Mouse (Mus musculus) ES-E14 (cell line): ENCODE measurements around the gene Olfr560.

Experiments used
- HCFC1 ChIP-seq: IDR thresholded peaks from 2 replicates; pipeline ENCODE4 v1.6.1; 2012; ENCODE audit warnings: low read length, inconsistent platforms, borderline replicate concordance; ENCODE audit not compliant: insufficient read depth
- MAFK ChIP-seq: IDR thresholded peaks from 2 replicates; pipeline ENCODE4 v1.6.1; 2014; ENCODE audit warnings: mild to moderate bottlenecking, low read depth, low read length, inconsistent platforms; ENCODE audit not compliant: insufficient read depth
- ZC3H11A ChIP-seq: IDR thresholded peaks from 2 replicates; pipeline ENCODE4 v1.6.1; 2012; ENCODE audit warnings: low read depth, mild to moderate bottlenecking, inconsistent platforms, low read length, borderline replicate concordance
- ZNF384 ChIP-seq: IDR thresholded peaks from 2 replicates; pipeline ENCODE4 v1.6.1; 2012; ENCODE audit warnings: low read depth, low read length, inconsistent platforms

GRCm38 (mm10) chr7:102737705-102738104 is 21.5 kb downstream of the Olfr560 start:
- TF ChIP-seq HCFC1 (no peak), ZC3H11A (no peak), ZNF384 (no peak), MAFK (no peak)
